Mouse (Mus musculus): ENCODE results near the gene Lin7a. TPM values are rescaled to one million over a fixed set of nuclear protein-coding genes. Genes with fewer than 3 reads are reported as not detected.

Lin7a gene
- polyA plus RNA-seq, 1 experiment, result 0.19 TPM

DNA sequence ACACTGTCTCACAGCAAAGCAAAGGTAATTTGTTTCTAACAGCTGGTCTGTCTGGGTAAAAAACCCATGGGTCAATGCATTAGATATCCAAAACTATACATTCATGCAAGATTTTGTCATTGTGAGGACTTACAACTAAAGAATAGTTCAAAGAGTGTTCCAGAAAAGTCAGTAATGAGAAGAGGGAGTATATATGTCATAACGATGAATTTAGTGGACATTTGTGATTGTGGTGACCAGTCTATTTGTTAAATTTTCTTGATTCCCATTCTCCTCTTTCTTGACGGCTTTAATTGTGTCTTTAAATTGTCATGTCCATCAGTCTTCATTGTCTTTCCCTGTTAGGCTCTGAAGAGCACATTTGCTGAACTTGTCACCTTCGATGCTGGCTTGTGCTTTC is 42.1 kb upstream of the Lin7a start:
- no peaks in the 10 kb centered on the region for H3K79me2 ChIP-seq (ENCODE audit: control insufficient read depth, insufficient read depth)
- H3K36me3 ChIP-seq (ENCODE audit: control insufficient read depth, insufficient read depth), result no peaks in the 10 kb centered on the region
- H3K4me3 ChIP-seq (ENCODE audit: insufficient read depth, poor library complexity, severe bottlenecking), result no peak overlapping the region
- no peaks in the 10 kb centered on the region for H3K79me3 ChIP-seq (ENCODE audit: low read depth)
- TF ChIP-seq USF1 (IDR thresholded peaks at IDR 0.05; ENCODE audit: low read depth) (no peak), FOSL1 (IDR thresholded peaks at IDR 0.05; ENCODE audit: insufficient read depth, low read length, poor library complexity, severe bottlenecking) (no peak), MYOG (IDR thresholded peaks at IDR 0.05; ENCODE audit: control insufficient read depth, extremely low read depth, insufficient read length) (no peak), CEBPB (IDR thresholded peaks at IDR 0.05; ENCODE audit: low read depth) (no peak), CTCF (IDR thresholded peaks at IDR 0.05; ENCODE audit: control insufficient read depth, insufficient read depth, insufficient read length) (no peak), MAX (IDR thresholded peaks at IDR 0.05) (no peak), MYOD1 (IDR thresholded peaks at IDR 0.05; ENCODE audit: control insufficient read depth, insufficient read length, low read depth) (no peak)
- no peaks in the 10 kb centered on the region for H3K27me3 ChIP-seq (ENCODE audit: control insufficient read depth, insufficient read depth, insufficient read length)
- no peak overlapping the region for H3ac ChIP-seq (ENCODE audit: control insufficient read depth, insufficient read length, low read depth)

- Histone ChIP-seq H3K79me2 (ENCODE audit: control insufficient read depth, insufficient read depth) (no peaks in the 10 kb centered on the region), H3K79me3 (ENCODE audit: low read depth) (no peaks in the 10 kb centered on the region), H3ac (ENCODE audit: control insufficient read depth, insufficient read length, low read depth) (no peak overlapping the region), H3K27me3 (ENCODE audit: control insufficient read depth, insufficient read depth, insufficient read length) (no peaks in the 10 kb centered on the region), H3K36me3 (ENCODE audit: control insufficient read depth, insufficient read depth) (no peaks in the 10 kb centered on the region), H3K4me3 (ENCODE audit: insufficient read depth, poor library complexity, severe bottlenecking) (no peak overlapping the region)
- no peak for TF ChIP-seq CTCF (IDR thresholded peaks at IDR 0.05; ENCODE audit: control insufficient read depth, insufficient read depth, insufficient read length)
- no peak for TF ChIP-seq MYOG (IDR thresholded peaks at IDR 0.05; ENCODE audit: control insufficient read depth, extremely low read depth, insufficient read length)
- no peak for TF ChIP-seq MAX (IDR thresholded peaks at IDR 0.05)
- TF ChIP-seq USF1 (IDR thresholded peaks at IDR 0.05; ENCODE audit: low read depth), result no peak
- TF ChIP-seq CEBPB (IDR thresholded peaks at IDR 0.05; ENCODE audit: low read depth), result no peak
- TF ChIP-seq FOSL1 (IDR thresholded peaks at IDR 0.05; ENCODE audit: insufficient read depth, low read length, poor library complexity, severe bottlenecking), result no peak
- no peak for TF ChIP-seq MYOD1 (IDR thresholded peaks at IDR 0.05; ENCODE audit: control insufficient read depth, insufficient read length, low read depth)
These were observed 41.2 kb upstream of the Lin7a start for GRCm38 (mm10) chr10:107230081-107230850.

- Histone ChIP-seq H3K27me3 (ENCODE audit: control insufficient read depth, insufficient read depth, insufficient read length) (no peaks in the 10 kb centered on the region), H3K79me3 (ENCODE audit: low read depth) (no peaks in the 10 kb centered on the region), H3K36me3 (ENCODE audit: control insufficient read depth, insufficient read depth) (no peaks in the 10 kb centered on the region), H3ac (ENCODE audit: control insufficient read depth, insufficient read length, low read depth) (no peak overlapping the region), H3K79me2 (ENCODE audit: control insufficient read depth, insufficient read depth) (no peaks in the 10 kb centered on the region), H3K4me3 (ENCODE audit: insufficient read depth, poor library complexity, severe bottlenecking) (no peak overlapping the region)
- TF ChIP-seq MYOG (IDR thresholded peaks at IDR 0.05; ENCODE audit: control insufficient read depth, extremely low read depth, insufficient read length) (no peak), MYOD1 (IDR thresholded peaks at IDR 0.05; ENCODE audit: control insufficient read depth, insufficient read length, low read depth) (no peak), CEBPB (IDR thresholded peaks at IDR 0.05; ENCODE audit: low read depth) (no peak), USF1 (IDR thresholded peaks at IDR 0.05; ENCODE audit: low read depth) (no peak)
These were observed 40.7 kb upstream of the Lin7a start for GRCm38 (mm10) chr10:107230851-107231130.

GRCm38 (mm10) chr10:107231421-107232010 is 40.0 kb upstream of the Lin7a start:
- Histone ChIP-seq H3K4me3 (ENCODE audit: insufficient read depth, poor library complexity, severe bottlenecking) (no peak overlapping the region), H3K27me3 (ENCODE audit: control insufficient read depth, insufficient read depth, insufficient read length) (no peaks in the 10 kb centered on the region), H3K36me3 (ENCODE audit: control insufficient read depth, insufficient read depth) (no peaks in the 10 kb centered on the region), H3ac (ENCODE audit: control insufficient read depth, insufficient read length, low read depth) (no peak overlapping the region), H3K79me3 (ENCODE audit: low read depth) (no peaks in the 10 kb centered on the region), H3K79me2 (ENCODE audit: control insufficient read depth, insufficient read depth) (no peaks in the 10 kb centered on the region)
- TF ChIP-seq MAX (IDR thresholded peaks at IDR 0.05), result no peak
- no peak for TF ChIP-seq USF1 (IDR thresholded peaks at IDR 0.05; ENCODE audit: low read depth)
- TF ChIP-seq MYOD1 (IDR thresholded peaks at IDR 0.05; ENCODE audit: control insufficient read depth, insufficient read length, low read depth), result no peak
- no peak for TF ChIP-seq MYOG (IDR thresholded peaks at IDR 0.05; ENCODE audit: control insufficient read depth, extremely low read depth, insufficient read length)
- no peak for TF ChIP-seq FOSL1 (IDR thresholded peaks at IDR 0.05; ENCODE audit: insufficient read depth, low read length, poor library complexity, severe bottlenecking)
- TF ChIP-seq CTCF (IDR thresholded peaks at IDR 0.05; ENCODE audit: control insufficient read depth, insufficient read depth, insufficient read length), result no peak
- no peak for TF ChIP-seq CEBPB (IDR thresholded peaks at IDR 0.05; ENCODE audit: low read depth)

- TF ChIP-seq MYOD1 (IDR thresholded peaks at IDR 0.05; ENCODE audit: control insufficient read depth, insufficient read length, low read depth), result no peak
- no peak for TF ChIP-seq FOSL1 (IDR thresholded peaks at IDR 0.05; ENCODE audit: insufficient read depth, low read length, poor library complexity, severe bottlenecking)
- TF ChIP-seq CTCF (IDR thresholded peaks at IDR 0.05; ENCODE audit: control insufficient read depth, insufficient read depth, insufficient read length), result no peak
- no peak for TF ChIP-seq MAX (IDR thresholded peaks at IDR 0.05)
- no peak for TF ChIP-seq CEBPB (IDR thresholded peaks at IDR 0.05; ENCODE audit: low read depth)
- Histone ChIP-seq H3K36me3 (ENCODE audit: control insufficient read depth, insufficient read depth) (no peaks in the 10 kb centered on the region), H3K79me2 (ENCODE audit: control insufficient read depth, insufficient read depth) (no peaks in the 10 kb centered on the region), H3K4me3 (ENCODE audit: insufficient read depth, poor library complexity, severe bottlenecking) (no peak overlapping the region), H3K27me3 (ENCODE audit: control insufficient read depth, insufficient read depth, insufficient read length) (no peaks in the 10 kb centered on the region), H3K79me3 (ENCODE audit: low read depth) (no peaks in the 10 kb centered on the region), H3ac (ENCODE audit: control insufficient read depth, insufficient read length, low read depth) (no peak overlapping the region)
These were observed 38.9 kb upstream of the Lin7a start for GRCm38 (mm10) chr10:107232491-107233110.

All from C2C12 (cell line).